Mouse (Mus musculus): Measurements from ENCODE around the gene Tjp1. TPM values are rescaled to one million over a fixed set of nuclear protein-coding genes. Genes with fewer than 3 reads are reported as not detected.
A peak's percentile ranks its signal among the peaks of the same experiment; 100 is the strongest.

Tjp1 gene
- polyA plus RNA-seq, 1 experiment from 2014 or later: 28.3 TPM

GRCm38 (mm10) chr7:65466137-65466536 is 61.4 kb downstream of the Tjp1 start:
- Histone ChIP-seq H3K36me3 (ENCODE audit: insufficient read depth, low read length) (no peaks in the 10 kb centered on the region), H3K4me2 (ENCODE audit: low read length) (no peak overlapping the region), H3K4me3 (replicated peaks; ENCODE audit: low read depth, low read length) (no peak overlapping the region), H3K4me1 (replicated peaks; ENCODE audit: insufficient read depth, low read length) (peaks cover 8% of the 10 kb centered on the region; the same call in 1 of the 2 replicates), H3K27ac (no peak overlapping the region), H3K9ac (ENCODE audit: low read depth, low read length) (no peak overlapping the region), H3K27me3 (ENCODE audit: insufficient read depth, low read length) (no peaks in the 10 kb centered on the region), H3K9me3 (replicated peaks; ENCODE audit: low read length) (no peaks in the 10 kb centered on the region)
- TF ChIP-seq CTCF (IDR thresholded peaks at IDR 0.05; ENCODE audit: low read depth): no peak
- WGBS: 55% methylated on average over 11 of the region's 11 CpGs
- DNase-seq (ENCODE audit: low spot score) (no peak), ATAC-seq (replicated peaks; ENCODE audit: low FRiP score, low read depth) (no peak)

GRCm38 (mm10) chr7:65464518-65465037 is 63.0 kb downstream of the Tjp1 start:
- H3K4me1 ChIP-seq (replicated peaks; ENCODE audit: insufficient read depth, low read length): 0 out of 2 replicates have a peak, but pooled peaks cover under 1% of the 10 kb centered on the region
- 77% methylated on average over 3 of the region's 3 CpGs for WGBS
- no peak for TF ChIP-seq CTCF (IDR thresholded peaks at IDR 0.05; ENCODE audit: low read depth)
- H3K27ac ChIP-seq: no peak overlapping the region
- H3K4me2 ChIP-seq (ENCODE audit: low read length): no peak overlapping the region
- H3K4me3 ChIP-seq (replicated peaks; ENCODE audit: low read depth, low read length): no peak overlapping the region
- H3K9ac ChIP-seq (ENCODE audit: low read depth, low read length): no peak overlapping the region
- H3K36me3 ChIP-seq (ENCODE audit: insufficient read depth, low read length): no peaks in the 10 kb centered on the region
- ATAC-seq (replicated peaks; ENCODE audit: low FRiP score, low read depth): no peak
- no peaks in the 10 kb centered on the region for H3K9me3 ChIP-seq (replicated peaks; ENCODE audit: low read length)
- H3K27me3 ChIP-seq (ENCODE audit: insufficient read depth, low read length): no peaks in the 10 kb centered on the region
- no peak for DNase-seq (ENCODE audit: low spot score)

- TF ChIP-seq CTCF (IDR thresholded peaks at IDR 0.05; ENCODE audit: low read depth): no peak
- WGBS: 83% methylated on average over 4 of the region's 4 CpGs
- H3K27me3 ChIP-seq (ENCODE audit: insufficient read depth, low read length): no peaks in the 10 kb centered on the region
- no peak overlapping the region for H3K27ac ChIP-seq
- no peaks in the 10 kb centered on the region for H3K4me1 ChIP-seq (replicated peaks; ENCODE audit: insufficient read depth, low read length)
- ATAC-seq (replicated peaks; ENCODE audit: low FRiP score, low read depth): no peak
- no peaks in the 10 kb centered on the region for H3K36me3 ChIP-seq (ENCODE audit: insufficient read depth, low read length)
- no peaks in the 10 kb centered on the region for H3K9me3 ChIP-seq (replicated peaks; ENCODE audit: low read length)
- H3K4me2 ChIP-seq (ENCODE audit: low read length): no peak overlapping the region
- no peak for DNase-seq (ENCODE audit: low spot score)
- no peak overlapping the region for H3K9ac ChIP-seq (ENCODE audit: low read depth, low read length)
- no peak overlapping the region for H3K4me3 ChIP-seq (replicated peaks; ENCODE audit: low read depth, low read length)
These were observed 64.1 kb downstream of the Tjp1 start for GRCm38 (mm10) chr7:65463438-65463837.

- no peak overlapping the region for H3K4me3 ChIP-seq (replicated peaks; ENCODE audit: low read depth, low read length)
- no peak for ATAC-seq (replicated peaks; ENCODE audit: low FRiP score, low read depth)
- H3K27me3 ChIP-seq (ENCODE audit: insufficient read depth, low read length): no peaks in the 10 kb centered on the region
- H3K9me3 ChIP-seq (replicated peaks; ENCODE audit: low read length): no peaks in the 10 kb centered on the region
- H3K27ac ChIP-seq: no peak overlapping the region
- no peak for DNase-seq (ENCODE audit: low spot score)
- H3K4me2 ChIP-seq (ENCODE audit: low read length): no peak overlapping the region
- no peak for TF ChIP-seq CTCF (IDR thresholded peaks at IDR 0.05; ENCODE audit: low read depth)
- 90% methylated on average over 1 of the region's 1 CpGs for WGBS
- H3K9ac ChIP-seq (ENCODE audit: low read depth, low read length): no peak overlapping the region
- no peaks in the 10 kb centered on the region for H3K4me1 ChIP-seq (replicated peaks; ENCODE audit: insufficient read depth, low read length)
- H3K36me3 ChIP-seq (ENCODE audit: insufficient read depth, low read length): no peaks in the 10 kb centered on the region
These were observed 66.2 kb downstream of the Tjp1 start for GRCm38 (mm10) chr7:65461412-65461811.

- H3K4me2 ChIP-seq (ENCODE audit: low read length): no peak overlapping the region
- ATAC-seq (replicated peaks; ENCODE audit: low FRiP score, low read depth) (no peak), DNase-seq (ENCODE audit: low spot score) (no peak)
- no peak overlapping the region for H3K27ac ChIP-seq
- no peaks in the 10 kb centered on the region for H3K4me1 ChIP-seq (replicated peaks; ENCODE audit: insufficient read depth, low read length)
- 86% methylated on average over 3 of the region's 3 CpGs for WGBS
- no peak overlapping the region for H3K4me3 ChIP-seq (replicated peaks; ENCODE audit: low read depth, low read length)
- TF ChIP-seq CTCF (IDR thresholded peaks at IDR 0.05; ENCODE audit: low read depth): no peak
- H3K36me3 ChIP-seq (ENCODE audit: insufficient read depth, low read length): no peaks in the 10 kb centered on the region
- no peaks in the 10 kb centered on the region for H3K9me3 ChIP-seq (replicated peaks; ENCODE audit: low read length)
- H3K9ac ChIP-seq (ENCODE audit: low read depth, low read length): no peak overlapping the region
- H3K27me3 ChIP-seq (ENCODE audit: insufficient read depth, low read length): no peaks in the 10 kb centered on the region
These were observed 67.4 kb downstream of the Tjp1 start for GRCm38 (mm10) chr7:65460196-65460595.

- no peaks in the 10 kb centered on the region for H3K4me1 ChIP-seq (replicated peaks; ENCODE audit: insufficient read depth, low read length)
- no peak overlapping the region for H3K27ac ChIP-seq
- ATAC-seq (replicated peaks; ENCODE audit: low FRiP score, low read depth) (no peak), DNase-seq (ENCODE audit: low spot score) (peak; percentile 57)
- H3K9ac ChIP-seq (ENCODE audit: low read depth, low read length): no peak overlapping the region
- H3K9me3 ChIP-seq (replicated peaks; ENCODE audit: low read length): no peaks in the 10 kb centered on the region
- no peak for TF ChIP-seq CTCF (IDR thresholded peaks at IDR 0.05; ENCODE audit: low read depth)
- whole genome bisulfite sequencing: 40% methylated on average over 2 of the region's 2 CpGs
- H3K27me3 ChIP-seq (ENCODE audit: insufficient read depth, low read length): no peaks in the 10 kb centered on the region
- no peaks in the 10 kb centered on the region for H3K36me3 ChIP-seq (ENCODE audit: insufficient read depth, low read length)
- H3K4me3 ChIP-seq (replicated peaks; ENCODE audit: low read depth, low read length): no peak overlapping the region
- no peak overlapping the region for H3K4me2 ChIP-seq (ENCODE audit: low read length)
These were observed 71.5 kb downstream of the Tjp1 start for GRCm38 (mm10) chr7:65456031-65456430.

GRCm38 (mm10) chr7:65455208-65455607 is 72.4 kb downstream of the Tjp1 start:
- no peak overlapping the region for H3K27ac ChIP-seq
- no peak overlapping the region for H3K4me2 ChIP-seq (ENCODE audit: low read length)
- H3K4me1 ChIP-seq (replicated peaks; ENCODE audit: insufficient read depth, low read length): no peaks in the 10 kb centered on the region
- no peak for DNase-seq (ENCODE audit: low spot score)
- no peaks in the 10 kb centered on the region for H3K9me3 ChIP-seq (replicated peaks; ENCODE audit: low read length)
- no peak overlapping the region for H3K4me3 ChIP-seq (replicated peaks; ENCODE audit: low read depth, low read length)
- ATAC-seq (replicated peaks; ENCODE audit: low FRiP score, low read depth): no peak
- H3K36me3 ChIP-seq (ENCODE audit: insufficient read depth, low read length): no peaks in the 10 kb centered on the region
- no peaks in the 10 kb centered on the region for H3K27me3 ChIP-seq (ENCODE audit: insufficient read depth, low read length)
- WGBS: 87% methylated on average over 3 of the region's 3 CpGs
- no peak for TF ChIP-seq CTCF (IDR thresholded peaks at IDR 0.05; ENCODE audit: low read depth)
- no peak overlapping the region for H3K9ac ChIP-seq (ENCODE audit: low read depth, low read length)
